Mouse (Mus musculus) heart, postnatal 10 days (tissue): ENCODE data around the gene Wdhd1. TPM values are rescaled to one million over a fixed set of nuclear protein-coding genes. Genes with fewer than 3 reads are reported as not detected.

Experiments used
- DNase-seq, 2 experiments: peaks; one replicate each; pipeline ENCODE4 v3.0.0; 2021
- intact Hi-C: fragments of 180-260 bp; cut with DNase I; formaldehyde crosslinking; loops from one replicate; pipeline ENCODE4 v1.15.1; 2025
- total RNA-seq, 2 experiments: library from RNA; stranded (reverse); gene quantifications; 2 replicates each; pipeline ENCODE4 v1.2.3; 2021

Gene Wdhd1
- total RNA-seq, 2 experiments from 2014 or later, result 3.9 to 5.3 TPM

- intact Hi-C loops, result no loop called here
- DNase-seq, result no peak
Measured at GRCm38 (mm10) chr14:47224476-47225325, 52.0 kb downstream of the Wdhd1 start.

DNA sequence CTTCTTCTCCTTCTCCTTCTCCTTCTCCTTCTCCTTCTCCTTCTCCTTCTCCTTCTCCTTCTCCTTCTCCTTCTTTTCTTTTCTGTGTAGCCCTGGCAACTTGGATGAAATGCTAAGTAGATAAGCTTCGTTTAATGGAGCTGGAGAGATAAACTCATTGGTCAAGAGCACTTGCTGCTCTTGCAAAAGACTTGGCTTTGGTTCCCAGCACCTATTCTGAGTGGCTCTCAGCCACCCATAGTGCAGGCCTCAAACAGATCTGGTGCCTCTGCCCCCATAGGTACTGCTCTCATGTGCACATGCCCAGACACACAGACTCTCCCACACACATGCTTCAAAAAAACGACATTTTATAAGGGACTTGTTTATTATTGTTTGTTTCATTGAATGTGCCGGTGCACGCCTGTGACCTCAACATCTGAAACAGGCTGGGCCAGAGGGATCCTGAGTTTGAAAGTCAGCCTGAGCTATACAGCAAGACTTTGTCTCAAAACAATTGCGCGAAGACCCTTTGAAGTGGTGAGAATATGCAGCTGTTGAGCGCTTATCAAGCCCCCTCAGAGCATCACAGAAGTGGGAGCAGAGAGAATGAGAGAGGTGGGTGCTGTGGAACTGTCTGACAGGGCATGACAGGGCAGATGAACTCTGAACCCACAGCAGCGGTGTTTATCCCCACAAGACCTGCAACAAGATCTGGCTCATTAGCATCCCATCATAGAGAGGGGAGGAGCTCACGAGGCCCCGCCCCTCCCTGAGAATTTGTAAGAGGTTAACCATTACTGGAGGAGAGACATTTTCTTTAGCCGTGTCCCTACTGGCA lies 53.8 kb downstream of the Wdhd1 start:
- intact Hi-C loops, result no loop called here
- no peak for DNase-seq

DNA sequence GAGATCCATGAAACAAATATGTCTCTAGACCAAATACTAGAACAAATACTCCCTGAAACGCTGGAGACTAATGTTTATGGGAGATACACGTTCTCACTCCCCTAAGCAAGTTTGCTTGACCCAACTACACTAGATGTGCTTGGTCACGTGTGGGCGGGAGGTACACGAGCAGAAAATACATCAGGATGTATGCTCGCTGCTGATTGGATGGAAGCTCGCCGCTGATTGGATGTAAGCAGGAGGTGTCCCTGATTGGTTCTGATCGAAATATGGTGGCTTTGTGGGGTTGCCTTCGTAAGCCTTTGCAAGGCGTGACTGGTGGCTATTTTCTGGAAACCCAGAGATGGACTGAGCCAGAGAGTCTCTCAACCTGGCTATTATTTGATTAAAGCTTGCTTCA lies 55.1 kb downstream of the Wdhd1 start:
- no peak for DNase-seq
- intact Hi-C loops, result no loop called here

GRCm38 (mm10) chr14:47220231-47221025 lies 56.2 kb downstream of the Wdhd1 start:
- no peak for DNase-seq
- intact Hi-C loops, result no loop called here

- intact Hi-C loops, result no loop called here
- DNase-seq, result no peak
Measured at GRCm38 (mm10) chr14:47218766-47219606, 57.7 kb downstream of the Wdhd1 start.

GRCm38 (mm10) chr14:47216541-47216940 lies 60.1 kb downstream of the Wdhd1 start:
- no peak for DNase-seq
- intact Hi-C loops, result no loop called here

DNA sequence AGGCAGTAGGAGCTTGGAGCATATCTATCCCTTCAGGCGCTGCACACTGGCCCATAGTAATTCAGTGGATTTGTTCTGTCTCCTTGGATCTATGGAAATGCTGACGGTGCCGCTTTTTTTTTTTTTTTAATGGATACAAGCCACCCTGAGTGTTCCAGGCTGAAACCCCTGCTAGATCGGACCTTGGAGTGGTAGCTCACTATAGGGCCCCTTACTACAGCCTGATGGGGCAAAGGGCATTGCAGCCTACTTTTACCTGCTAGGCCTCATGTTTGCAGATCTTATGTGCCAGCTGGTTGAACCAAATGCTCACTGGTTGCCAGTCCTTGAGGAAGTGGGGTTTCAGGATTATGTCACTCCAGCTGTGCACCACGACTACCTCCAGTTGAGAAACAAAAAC lies 62.3 kb downstream of the Wdhd1 start:
- no peak for DNase-seq

GRCm38 (mm10) chr14:47213305-47213704 lies 63.4 kb downstream of the Wdhd1 start:
- DNase-seq, result no peak
- intact Hi-C loops, result no loop called here

More for the DNA sequence above, 62.3 kb downstream of the Wdhd1 start:
- intact Hi-C loops, result no loop called here

- no peak for DNase-seq
- intact Hi-C loops, result no loop called here
Measured at GRCm38 (mm10) chr14:47209669-47210164, 66.9 kb downstream of the Wdhd1 start.

DNA sequence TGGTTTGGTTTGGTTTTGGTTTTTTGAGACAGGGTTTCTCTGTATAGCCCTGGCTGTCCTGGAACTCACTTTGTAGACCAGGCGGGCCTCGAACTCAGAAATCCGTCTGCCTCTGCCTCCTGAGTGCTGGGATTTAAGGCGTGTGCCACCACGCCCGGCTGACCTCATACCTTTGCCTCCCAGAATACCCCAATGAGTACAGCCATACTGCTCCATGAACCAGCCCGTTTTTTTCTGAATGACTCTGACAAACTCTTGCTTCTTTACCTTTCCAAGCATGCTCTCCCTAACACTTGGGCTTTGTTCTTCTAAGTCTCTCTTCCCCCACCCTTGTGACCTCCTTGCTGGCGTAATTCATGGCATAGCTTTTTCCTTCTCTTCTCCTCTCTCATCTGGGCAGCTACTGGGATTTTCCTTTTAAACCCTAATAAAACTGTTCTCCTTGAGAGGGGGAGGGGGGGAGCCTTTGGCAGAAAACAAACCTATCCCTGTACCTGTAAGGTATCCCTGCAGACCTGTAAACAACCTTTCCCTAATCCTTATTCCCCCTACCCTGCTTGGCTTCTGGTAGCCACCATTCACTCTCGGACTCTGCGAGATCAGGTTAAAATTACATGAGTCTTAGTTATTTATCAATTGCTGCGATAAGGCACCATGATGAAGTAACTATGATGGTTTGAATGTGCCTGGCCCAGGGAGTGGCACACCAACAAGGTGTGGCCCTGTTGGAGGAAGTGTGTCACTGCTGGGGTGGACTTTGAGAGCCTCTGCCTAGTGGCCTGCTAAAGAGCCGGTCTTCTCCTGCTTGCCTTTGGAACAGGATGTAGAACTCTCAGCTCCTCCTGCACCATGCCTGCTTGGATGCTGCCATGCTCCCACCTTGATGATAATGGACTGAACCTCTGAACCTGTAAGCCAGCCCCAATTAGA lies 67.8 kb downstream of the Wdhd1 start:
- intact Hi-C loops, result no loop called here
- DNase-seq, result no peak

DNA sequence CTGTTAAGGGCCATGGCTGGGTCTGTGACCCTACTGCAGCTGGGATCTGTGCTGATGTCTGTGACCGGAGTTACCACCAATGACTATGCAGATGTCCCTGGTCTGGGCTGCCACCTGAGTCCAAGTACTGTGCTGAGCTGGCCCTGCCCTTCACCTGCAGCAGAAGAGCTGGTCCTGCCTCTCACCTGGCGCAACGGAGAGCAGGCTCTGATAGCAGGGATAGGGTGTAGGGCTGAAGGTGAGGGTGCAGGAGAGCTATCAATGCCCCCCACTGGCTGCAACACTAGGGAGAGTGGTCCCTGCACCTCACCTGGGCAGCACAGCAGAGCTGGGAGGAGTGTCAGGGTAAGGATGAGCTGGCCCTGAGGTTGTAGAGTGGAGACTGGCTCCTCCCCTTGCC lies 70.1 kb downstream of the Wdhd1 start:
- intact Hi-C loops, result no loop called here
- no peak for DNase-seq

- DNase-seq, result no peak
- intact Hi-C loops, result no loop called here
Measured at GRCm38 (mm10) chr14:47205270-47205972, 71.2 kb downstream of the Wdhd1 start.

DNA sequence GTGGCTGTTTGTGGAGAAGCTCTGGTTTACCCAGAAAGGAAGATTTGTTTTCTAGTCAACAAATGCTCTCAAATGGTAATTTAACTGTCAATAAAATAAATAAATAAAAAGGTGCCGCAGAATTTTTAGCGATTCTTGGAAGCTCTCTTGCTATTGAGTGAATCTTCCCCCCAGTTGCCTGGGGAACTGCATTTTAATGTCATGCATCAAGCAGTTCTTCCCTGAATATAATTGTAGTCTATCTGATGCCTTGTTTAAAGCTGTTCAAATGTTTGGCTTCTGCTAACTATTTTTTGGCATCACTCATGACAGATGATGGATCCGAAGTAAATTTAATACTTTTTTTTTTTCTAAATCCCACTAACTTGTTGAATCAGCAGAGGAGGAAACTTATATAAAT lies 79.3 kb downstream of the Wdhd1 start:
- DNase-seq, result no peak
- intact Hi-C loops, result no loop called here

- no peak for DNase-seq
- intact Hi-C loops, result no loop called here
Measured at GRCm38 (mm10) chr14:47196711-47197110, 79.9 kb downstream of the Wdhd1 start.

DNA sequence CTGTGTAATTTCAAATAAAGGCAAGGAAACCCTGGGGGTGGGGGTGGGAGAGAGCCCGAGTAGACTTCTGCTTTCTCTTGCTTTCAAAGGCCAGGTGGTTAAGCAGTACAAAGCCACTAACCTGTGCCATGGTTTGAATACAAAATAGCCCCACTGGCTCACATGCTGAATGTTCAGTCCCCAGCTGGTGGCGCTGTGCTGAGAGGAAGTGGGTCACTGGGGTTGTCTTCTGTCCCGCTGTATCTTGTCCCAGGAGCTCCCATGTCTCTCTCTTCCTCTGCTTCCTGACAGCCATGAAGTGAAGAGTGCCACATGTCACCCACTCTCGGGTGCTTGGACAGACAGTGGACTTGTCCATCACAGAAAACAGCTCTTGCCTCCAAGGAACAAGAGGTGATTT lies 82.6 kb downstream of the Wdhd1 start:
- intact Hi-C loops, result no loop called here
- no peak for DNase-seq

DNA sequence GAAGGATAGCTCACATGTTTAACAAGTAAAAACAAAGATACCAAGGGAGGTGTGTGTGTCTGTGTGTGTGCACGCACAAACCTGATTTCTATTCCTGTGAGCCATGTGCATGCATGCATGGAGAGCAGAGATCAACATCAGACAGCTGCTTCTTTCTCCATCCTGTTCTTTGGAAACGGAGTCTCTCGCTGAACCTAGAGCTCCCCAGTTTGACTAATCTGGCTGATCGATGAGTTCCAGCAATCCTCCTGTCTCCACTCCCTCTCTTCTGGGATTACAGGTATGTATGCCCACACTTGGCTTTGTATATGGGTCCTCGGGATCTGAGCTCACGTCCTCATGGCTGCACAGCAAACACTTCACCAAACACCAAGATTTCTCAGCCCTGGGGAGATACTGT lies 83.2 kb downstream of the Wdhd1 start:
- DNase-seq, result no peak
- intact Hi-C loops, result no loop called here

DNA sequence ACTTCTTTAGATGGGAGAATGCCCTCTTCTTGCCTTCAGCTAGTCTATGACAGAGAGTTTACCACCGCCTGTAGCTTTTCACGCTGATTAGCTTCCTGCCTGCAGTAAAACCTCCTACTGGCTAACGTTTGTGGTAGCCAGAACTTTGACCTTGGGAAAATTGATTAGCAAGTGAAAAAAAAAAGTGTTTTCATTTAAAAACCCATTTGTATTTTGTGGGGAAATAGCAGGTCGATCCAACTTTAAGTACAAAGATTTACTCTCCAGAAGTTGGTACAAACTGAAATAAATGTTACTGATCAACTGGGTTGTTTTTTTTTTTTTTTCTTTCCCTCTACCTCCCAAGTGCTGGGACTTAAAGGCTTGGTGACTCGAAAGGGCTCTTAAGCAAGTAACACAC lies 84.8 kb downstream of the Wdhd1 start:
- no peak for DNase-seq
- intact Hi-C loops, result no loop called here
